Mouse (Mus musculus): ENCODE results near the gene Cfap45.

Cfap45 gene

GRCm38 (mm10) chr1:172562641-172563464, 42.3 kb downstream of the Cfap45 start:
- peak; percentile 77 for DNase-seq (ENCODE audit: low read depth, low spot score)

- no peak for DNase-seq (ENCODE audit: low read depth, low spot score)
Measured at GRCm38 (mm10) chr1:172563465-172563828, 42.8 kb downstream of the Cfap45 start.

GRCm38 (mm10) chr1:172566131-172566530, 45.5 kb downstream of the Cfap45 start:
- DNase-seq (ENCODE audit: low read depth, low spot score): no peak

DNA sequence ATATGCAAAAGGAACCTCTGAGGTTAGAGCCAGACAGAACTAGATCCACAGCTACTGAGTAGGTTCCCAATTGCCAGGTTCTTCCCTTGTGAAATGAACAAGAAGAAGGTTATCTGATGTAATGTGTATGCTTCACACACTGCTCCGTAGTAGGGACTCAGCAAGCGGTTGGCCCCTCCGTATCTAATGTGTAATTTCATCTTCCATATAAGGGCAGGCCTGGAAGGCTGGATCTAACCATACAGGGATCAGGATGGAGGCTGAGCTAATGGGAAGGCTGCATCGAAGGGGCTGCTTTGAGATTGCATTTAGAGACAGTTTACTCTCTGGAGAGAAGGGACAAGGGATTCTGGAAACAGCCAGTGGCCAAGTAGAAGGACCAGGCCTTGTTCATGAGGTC, 47.2 kb downstream of the Cfap45 start:
- no peak for DNase-seq (ENCODE audit: low read depth, low spot score)

GRCm38 (mm10) chr1:172580116-172580515, 59.5 kb downstream of the Cfap45 start:
- DNase-seq (ENCODE audit: low read depth, low spot score): no peak

DNA sequence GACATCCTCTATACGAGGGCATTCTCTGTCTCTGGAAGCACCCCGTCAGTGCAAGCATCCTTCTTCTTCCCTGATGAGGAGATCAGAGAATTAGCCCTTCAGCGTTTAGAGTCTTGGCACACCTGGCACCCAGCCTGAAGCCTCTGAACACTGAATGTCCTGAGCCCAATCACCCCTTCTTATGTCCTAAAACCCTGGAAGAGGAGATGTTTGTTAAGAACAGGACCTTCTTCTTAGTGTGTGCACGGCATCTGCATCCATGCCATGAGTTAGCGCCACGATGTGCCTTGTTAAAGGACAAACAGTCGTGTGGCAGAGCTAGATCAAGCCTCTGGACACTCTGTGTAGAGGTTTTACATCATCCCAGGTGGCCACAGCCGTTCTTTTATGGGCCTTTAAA, 61.8 kb downstream of the Cfap45 start:
- no peak for DNase-seq (ENCODE audit: low read depth, low spot score)

GRCm38 (mm10) chr1:172584271-172584670, 63.7 kb downstream of the Cfap45 start:
- no peak for DNase-seq (ENCODE audit: low read depth, low spot score)

DNA sequence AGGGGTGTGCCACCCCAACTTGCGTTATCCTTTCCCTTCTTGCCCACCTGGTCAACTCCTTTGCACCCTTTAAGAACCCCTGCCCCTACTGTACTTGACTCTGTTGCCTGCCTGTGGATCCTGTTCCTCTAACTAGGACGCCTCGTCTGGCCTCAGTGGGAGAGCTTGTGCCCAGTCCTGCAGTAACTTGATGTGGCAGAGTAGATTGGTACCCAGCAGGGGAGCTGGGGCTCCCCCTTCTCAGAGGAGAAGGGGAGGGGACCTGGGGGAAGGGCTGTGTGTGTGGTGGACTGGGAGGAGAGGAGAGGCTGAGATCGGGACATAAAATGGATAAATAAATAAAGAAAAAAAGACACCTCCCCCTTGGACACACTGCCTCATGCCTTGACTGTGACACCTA, 64.4 kb downstream of the Cfap45 start:
- no peak for DNase-seq (ENCODE audit: low read depth, low spot score)

- no peak for DNase-seq (ENCODE audit: low read depth, low spot score)
Measured at GRCm38 (mm10) chr1:172585612-172586567, 65.3 kb downstream of the Cfap45 start.

GRCm38 (mm10) chr1:172590385-172590784, 69.8 kb downstream of the Cfap45 start, which contains the start of gene Slamf8:
Gene Slamf8 (minus strand): TSS chr1:172590568.
- peak; percentile 5 for DNase-seq (ENCODE audit: low read depth, low spot score)

GRCm38 (mm10) chr1:172593321-172593720, 72.7 kb downstream of the Cfap45 start:
- DNase-seq (ENCODE audit: low read depth, low spot score): no peak

GRCm38 (mm10) chr1:172593956-172594355, 73.4 kb downstream of the Cfap45 start:
- no peak for DNase-seq (ENCODE audit: low read depth, low spot score)

DNA sequence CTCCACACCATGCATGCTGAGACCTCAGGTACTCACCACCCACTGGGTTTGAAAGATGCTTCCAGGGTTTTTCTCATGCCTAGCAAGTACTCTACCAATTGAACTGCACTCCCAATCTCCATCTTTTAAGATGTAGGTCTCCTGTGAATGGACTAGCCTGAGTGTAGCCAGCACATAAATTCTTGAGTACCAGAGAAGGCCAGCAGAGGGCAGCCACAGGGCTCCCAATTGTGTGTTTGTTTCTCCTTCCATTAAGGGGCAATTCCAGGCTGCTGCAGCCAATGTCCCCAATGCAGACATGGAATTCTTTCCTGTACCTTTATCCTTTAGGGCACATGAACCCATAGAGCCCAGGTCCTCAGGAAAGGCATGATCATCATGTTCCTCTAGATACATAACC, 73.9 kb downstream of the Cfap45 start:
- DNase-seq (ENCODE audit: low read depth, low spot score): peak; percentile 44

All from CD4-positive, CD25-positive, alpha-beta regulatory T cell, adult 2 months (primary cell).